Mouse (Mus musculus) myocyte (in vitro differentiated cells): ENCODE results near the gene Rab3il1.
A peak's percentile ranks its signal among the peaks of the same experiment; 100 is the strongest.

ENCODE experiments used
- CEBPB ChIP-seq: IDR thresholded peaks from 2 replicates; pipeline ENCODE4 v1.6.1; 2011; ENCODE audit warnings: mild to moderate bottlenecking, moderate library complexity; ENCODE audit not compliant: poor library complexity, insufficient read depth, severe bottlenecking
- E2F4 ChIP-seq: IDR thresholded peaks from one replicate; pipeline ENCODE4 v1.6.1; 2011; ENCODE audit warnings: mild to moderate bottlenecking, control low read depth, moderate library complexity; ENCODE audit not compliant: insufficient read depth
- MAX ChIP-seq: IDR thresholded peaks from one replicate; pipeline ENCODE4 v1.6.1; 2011; ENCODE audit warnings: low read depth, mild to moderate bottlenecking, control low read depth
- MYOD1 ChIP-seq, 3 experiments: IDR thresholded peaks; one replicate each; pipeline ENCODE4 v1.6.1; 2011; ENCODE audit warnings: control low read depth in 2 of 3, low read depth in 2 of 3, mild to moderate bottlenecking in 2 of 3, moderate library complexity in 1 of 3; ENCODE audit not compliant: insufficient read length in 2 of 3, control insufficient read depth in 1 of 3
- MYOG ChIP-seq, 3 experiments: IDR thresholded peaks; one replicate each; pipeline ENCODE4 v1.6.1; 2011; ENCODE audit warnings: control low read depth in 2 of 3, low read depth in 2 of 3, mild to moderate bottlenecking in 2 of 3; ENCODE audit not compliant: insufficient read length in 2 of 3, control insufficient read depth in 1 of 3, insufficient read depth in 1 of 3
- POLR2A ChIP-seq: IDR thresholded peaks from one replicate; pipeline ENCODE4 v1.6.1; 2011; ENCODE audit warnings: low read depth, mild to moderate bottlenecking, control low read depth, moderate library complexity; ENCODE audit not compliant: insufficient read length
- POLR2AphosphoS2 ChIP-seq: IDR thresholded peaks from one replicate; pipeline ENCODE4 v1.6.1; 2011; ENCODE audit warnings: low read depth, control low read depth; ENCODE audit not compliant: insufficient read length
- REST ChIP-seq: IDR thresholded peaks from one replicate; pipeline ENCODE4 v1.6.1; 2011; ENCODE audit warnings: mild to moderate bottlenecking, control low read depth, moderate library complexity; ENCODE audit not compliant: insufficient read depth, insufficient read length
- SRF ChIP-seq: IDR thresholded peaks from one replicate; pipeline ENCODE4 v1.6.1; 2011; ENCODE audit warnings: low read depth; ENCODE audit not compliant: control insufficient read depth, insufficient read length
- TCF12 ChIP-seq: IDR thresholded peaks from one replicate; pipeline ENCODE4 v1.6.1; 2011; ENCODE audit warnings: mild to moderate bottlenecking, control low read depth; ENCODE audit not compliant: poor library complexity, insufficient read depth, severe bottlenecking
- TCF3 ChIP-seq: IDR thresholded peaks from one replicate; pipeline ENCODE4 v1.6.1; 2011; ENCODE audit warnings: low read depth, control low read depth; ENCODE audit not compliant: insufficient read length
- USF1 ChIP-seq: IDR thresholded peaks from one replicate; pipeline ENCODE4 v1.6.1; 2011; ENCODE audit warnings: low read depth, mild to moderate bottlenecking, control low read depth, moderate library complexity

DNA sequence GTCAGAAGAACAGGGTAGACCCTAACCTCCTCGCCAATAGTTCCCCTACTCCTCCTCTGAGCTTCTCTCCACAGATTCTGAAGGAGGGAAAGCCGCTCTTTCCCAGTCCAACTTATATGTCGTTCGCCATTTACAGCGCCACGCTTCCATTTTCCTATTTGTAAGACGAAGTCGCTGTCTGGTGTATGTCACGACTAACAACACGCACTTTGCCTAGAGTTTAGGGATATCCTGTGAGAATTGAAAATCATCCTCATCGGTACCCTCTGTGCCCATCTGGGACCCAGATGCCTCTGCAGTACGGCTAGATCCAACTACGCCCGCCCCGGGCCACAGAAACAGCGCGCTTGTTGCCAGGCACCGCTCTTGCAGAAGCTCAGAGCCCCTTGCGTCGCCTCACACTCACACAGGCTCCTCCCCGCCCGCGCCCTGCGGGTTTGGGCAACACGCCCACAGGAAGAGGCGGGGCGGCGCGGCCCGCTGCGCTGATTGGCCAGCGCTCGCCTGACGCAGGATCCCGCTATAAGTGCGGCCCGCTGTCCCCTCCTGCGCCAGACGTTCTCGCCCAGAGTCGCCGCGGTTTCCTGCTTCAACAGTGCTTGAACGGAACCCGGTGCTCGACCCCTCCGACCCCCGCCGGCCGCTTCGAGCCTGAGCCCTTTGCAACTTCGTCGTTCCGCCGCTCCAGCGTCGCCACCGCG is 19.2 kb upstream of the Rab3il1 start:
- TF ChIP-seq POLR2A (peak; percentile 94), MYOG (IDR thresholded peaks at IDR 0.05; ENCODE audit: control insufficient read depth in 1 of 3, insufficient read depth in 1 of 3, insufficient read length in 2 of 3, low read depth in 2 of 3) (no peak), USF1 (no peak), E2F4 (no peak), POLR2AphosphoS2 (peak; percentile 93), MAX (no peak), MYOD1 (IDR thresholded peaks at IDR 0.05; ENCODE audit: control insufficient read depth in 1 of 3, insufficient read length in 2 of 3, low read depth in 2 of 3) (peak in 1 of 3 experiments; percentile 41), TCF3 (no peak), REST (no peak), TCF12 (no peak), CEBPB (0 out of 2 replicates have a peak, but pooled peaks have one; percentile 14), SRF (peak; percentile 72)
